Mouse (Mus musculus) heart, postnatal 4 days (tissue): ENCODE measurements around the gene Trim33. TPM values are rescaled to one million over a fixed set of nuclear protein-coding genes. Genes with fewer than 3 reads are reported as not detected.

ENCODE experiments used
- DNase-seq: peaks from one replicate; pipeline ENCODE4 v3.0.0; 2021
- total RNA-seq, 2 experiments: library from RNA; stranded (reverse); gene quantifications; 2 replicates each; pipeline ENCODE4 v1.2.3; 2021

Trim33 gene
- 10 to 100 TPM; 24.3 to 25.1 TPM for total RNA-seq

DNA sequence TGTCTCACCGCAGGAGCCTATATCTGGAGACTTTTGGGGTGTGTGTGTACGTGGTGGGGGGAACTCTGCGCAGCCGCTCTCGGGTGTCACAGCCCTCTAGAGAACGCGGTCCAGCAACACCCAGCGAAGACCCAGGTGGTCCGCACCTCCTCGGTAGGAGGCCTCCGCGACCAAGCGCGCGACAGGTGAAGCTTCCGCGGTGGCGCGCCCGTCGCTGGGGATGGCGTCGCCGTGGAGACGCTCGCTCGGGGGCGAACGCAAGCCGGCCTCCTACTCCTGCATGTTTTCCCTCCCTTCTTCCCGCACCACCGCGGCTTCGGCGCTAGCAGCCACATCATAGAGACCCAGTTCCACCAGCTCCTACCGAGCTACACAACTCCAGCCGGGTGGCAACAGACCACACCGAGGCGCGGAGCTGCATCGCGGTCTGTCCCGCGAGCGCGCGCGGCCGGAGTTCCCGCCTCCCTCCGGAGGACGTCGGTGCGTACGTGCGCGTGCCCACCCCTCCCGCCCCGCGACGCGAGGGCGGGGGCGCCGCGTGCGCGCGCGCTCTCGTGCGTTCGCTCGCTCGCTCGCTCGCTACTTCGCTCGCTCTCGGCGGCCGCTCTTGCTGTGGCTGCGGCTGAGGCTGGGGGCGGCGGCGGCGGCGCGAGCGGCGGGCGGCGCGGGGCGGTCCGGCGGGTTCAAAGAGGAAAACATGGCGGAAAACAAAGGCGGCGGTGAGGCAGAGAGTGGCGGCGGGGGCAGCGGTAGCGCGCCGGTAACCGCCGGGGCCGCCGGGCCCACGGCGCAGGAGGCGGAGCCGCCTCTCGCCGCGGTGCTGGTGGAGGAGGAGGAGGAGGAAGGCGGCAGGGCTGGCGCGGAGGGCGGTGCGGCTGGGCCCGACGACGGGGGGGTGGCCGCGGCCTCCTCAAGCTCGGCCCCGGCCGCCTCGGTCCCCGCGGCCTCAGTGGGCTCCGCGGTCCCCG is at the start of gene Trim33:
Gene Trim33, plus strand, starts transcription at position 112 of the 968 bp plus-strand sequence.
- DNase-seq, result peak; percentile 90

DNA sequence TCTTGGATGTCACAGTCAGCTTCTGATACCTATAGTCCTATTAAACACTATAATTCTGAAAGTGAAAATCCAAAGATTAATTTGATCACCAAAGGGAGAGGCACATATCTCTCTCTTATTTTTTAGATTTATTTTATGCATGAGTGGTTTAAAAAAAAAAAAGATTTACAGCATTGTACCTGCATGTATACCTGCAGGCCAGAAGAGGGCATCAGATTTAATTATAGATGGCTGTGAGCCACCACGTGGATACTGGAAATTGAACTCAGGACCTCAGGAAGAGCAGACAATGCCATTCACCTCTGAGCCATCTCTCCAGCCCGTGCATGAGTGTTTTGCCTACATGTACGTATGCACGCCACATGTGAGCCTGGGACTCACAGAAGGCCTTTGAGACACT is 46.7 kb upstream of the Trim33 start:
- DNase-seq, result no peak

DNA sequence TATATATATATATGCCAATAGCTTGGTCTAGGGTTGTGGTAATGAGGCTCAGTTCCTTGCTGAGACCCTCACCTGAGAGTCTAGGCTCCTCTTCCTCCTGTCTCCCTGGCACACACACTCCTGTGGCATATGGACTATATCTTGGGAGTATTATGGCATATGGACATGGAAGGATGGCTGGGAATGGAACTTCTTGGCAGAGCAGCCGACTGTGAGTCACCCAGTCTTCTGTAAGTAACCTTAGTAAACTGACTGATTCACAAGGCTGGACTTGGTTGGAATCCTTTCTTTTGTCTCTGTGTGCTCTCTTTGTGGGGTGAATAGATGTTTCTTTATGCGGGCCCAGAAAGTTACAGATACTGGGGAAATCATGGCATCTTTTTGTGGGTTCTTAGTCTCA is 37.6 kb upstream of the Trim33 start:
- DNase-seq, result no peak

DNA sequence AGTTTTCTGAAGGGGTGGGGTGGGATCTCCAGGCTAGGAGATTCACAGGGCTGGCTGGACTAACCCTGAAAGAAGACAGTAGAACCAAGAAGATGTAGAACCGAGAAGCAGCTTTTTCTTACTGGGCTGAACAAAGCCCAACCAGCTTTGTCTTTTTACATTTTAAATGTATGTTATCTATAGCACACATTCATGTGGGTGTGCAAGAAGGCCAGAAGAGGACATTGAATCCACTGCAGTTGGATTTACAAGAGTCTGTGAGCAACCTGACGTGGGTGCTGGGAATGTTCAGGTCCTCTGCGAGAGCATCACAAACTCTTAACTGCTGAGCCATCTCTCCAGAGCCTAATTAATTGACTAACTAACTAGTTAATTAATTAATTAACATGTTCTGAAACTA is 36.9 kb upstream of the Trim33 start:
- no peak for DNase-seq

DNA sequence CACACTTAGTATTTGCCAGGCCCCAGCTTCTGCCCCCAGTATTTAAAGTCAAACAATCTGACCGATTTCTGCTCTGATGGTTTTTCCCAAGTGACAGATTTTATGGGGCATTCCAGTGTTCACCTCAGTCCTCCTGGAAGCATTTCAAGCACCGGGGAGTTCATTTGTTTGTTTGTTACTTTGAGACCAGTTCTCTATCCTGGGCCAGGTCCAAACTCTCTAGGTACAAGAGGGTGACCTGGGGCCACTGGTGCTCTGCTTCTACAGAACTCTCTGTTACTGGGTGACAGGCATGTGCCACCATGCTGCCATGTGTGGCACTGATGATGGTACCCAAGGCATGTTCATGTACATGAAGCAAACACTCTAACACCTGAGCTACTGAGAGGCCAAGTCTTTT is 35.6 kb upstream of the Trim33 start:
- DNase-seq, result no peak

DNA sequence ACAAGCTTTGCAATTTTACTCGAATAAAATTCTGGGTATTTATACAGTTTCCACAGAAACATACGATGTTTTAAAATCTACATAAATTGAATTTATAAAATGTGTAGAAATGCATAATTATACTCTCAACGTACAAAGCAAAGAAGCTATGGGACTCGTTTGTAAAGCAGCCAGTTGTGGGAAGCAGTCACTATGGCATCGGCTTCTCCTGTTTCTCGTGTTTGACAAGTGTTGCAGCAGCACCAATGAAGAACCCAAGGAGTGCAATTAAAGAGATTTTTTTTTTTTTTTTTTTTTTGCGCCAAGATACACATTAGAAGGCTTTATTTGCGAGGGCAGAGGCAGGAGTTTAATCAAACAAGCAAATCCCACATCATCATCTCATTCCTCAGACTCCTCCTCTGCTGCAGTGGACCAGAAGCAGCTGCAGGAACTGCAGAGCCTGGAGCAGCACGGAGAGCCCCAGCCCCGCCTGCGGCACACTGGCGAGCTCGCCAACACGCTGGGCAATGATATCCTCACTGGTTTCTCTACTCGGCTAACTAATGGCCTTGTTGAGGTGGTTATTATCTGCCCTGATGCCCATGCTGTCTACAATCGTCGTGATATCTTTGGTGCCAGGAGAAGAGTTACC is 32.3 kb upstream of the Trim33 start:
- no peak for DNase-seq

DNA sequence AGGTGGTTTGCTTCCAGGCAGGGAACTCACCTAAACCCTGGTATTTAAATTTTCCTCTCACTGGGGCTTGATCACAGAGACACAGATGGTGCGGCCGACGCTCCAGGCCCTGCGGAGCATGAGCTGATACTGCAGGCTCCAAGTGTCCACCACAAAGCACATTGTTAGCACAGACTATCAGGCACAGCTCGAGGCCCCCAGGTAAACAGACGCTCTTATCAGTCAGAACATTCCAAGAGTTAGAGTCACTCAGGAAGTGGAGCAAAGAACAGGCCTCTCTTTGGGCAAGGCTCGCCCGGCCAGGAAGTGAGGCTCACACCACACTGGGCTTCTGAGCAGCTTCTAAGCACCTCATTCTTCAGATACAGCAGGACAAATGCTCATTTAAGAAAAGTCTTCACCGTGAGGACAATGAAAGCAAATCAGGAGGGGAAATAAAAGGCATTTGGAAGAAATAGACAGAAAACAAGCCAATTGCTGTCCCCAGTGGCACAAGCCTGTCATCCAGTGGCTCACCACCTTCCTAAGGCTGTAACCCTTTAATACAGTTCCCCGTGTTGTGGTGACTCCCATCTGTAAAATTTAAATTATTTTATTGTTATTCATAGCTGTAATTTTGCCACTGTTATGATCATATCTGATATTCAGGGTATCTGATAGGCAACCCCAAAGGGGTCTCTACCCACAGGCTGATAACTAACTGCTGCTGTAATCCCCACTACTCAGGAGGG is 22.8 kb upstream of the Trim33 start:
- no peak for DNase-seq

DNA sequence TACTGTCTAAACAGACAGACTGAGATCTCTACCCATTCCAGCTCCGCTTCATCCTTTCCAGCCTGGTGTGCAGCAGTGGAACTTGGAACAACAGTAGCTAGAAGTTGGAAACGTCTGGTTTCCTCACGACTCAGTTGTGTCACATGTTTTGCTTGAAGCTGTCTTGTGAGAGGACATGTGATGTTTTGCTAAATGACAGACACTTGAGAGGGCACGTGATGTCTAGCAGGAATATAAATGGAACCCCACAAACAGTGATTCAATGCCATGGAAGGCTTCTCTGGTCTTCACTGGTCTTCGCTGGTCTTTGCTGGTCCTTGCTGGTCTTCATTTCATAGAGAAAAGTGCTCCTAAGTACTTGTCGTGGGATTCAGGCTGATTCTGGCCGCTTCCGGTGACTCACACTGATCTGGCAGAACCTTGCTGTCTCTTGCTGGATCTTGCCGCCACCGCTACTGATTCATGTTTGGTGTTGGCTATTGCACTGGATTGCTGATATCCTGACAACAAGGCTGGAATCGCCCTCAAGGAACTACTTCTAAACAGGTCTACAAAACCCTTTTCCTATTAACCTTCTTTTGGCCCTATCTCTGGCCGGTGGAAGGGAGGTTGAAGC is 16.2 kb upstream of the Trim33 start:
- DNase-seq, result no peak

DNA sequence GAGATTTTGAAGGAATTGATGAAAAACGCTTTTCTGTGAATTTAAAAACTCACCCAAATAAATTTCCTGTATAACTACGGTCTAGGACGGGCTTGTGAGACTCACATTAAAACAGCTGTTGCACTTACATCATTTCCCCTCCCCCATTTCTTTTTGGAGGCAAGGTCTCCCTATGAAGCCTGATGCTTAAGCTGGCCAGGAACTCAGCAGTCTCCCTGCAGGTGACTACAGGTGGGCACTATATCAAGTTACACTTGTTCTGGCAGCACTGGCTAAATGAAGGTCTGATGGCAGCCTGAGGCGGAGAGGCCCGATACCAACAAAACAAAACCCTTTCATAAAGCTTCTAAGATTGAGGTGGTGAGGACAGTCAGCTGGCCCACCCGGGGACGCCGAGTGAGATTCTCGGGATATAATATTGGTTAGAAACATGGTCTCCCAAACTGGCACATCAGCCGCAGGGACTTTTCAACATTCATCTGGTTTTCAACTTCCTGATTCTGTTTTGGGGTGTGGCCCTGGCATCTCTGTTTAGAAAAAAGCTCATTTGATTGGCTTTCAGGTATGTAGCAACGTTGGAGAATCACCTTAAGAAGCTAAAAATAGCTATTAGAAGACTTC is 422 bp upstream of the Trim33 start:
- DNase-seq, result peak; percentile 9

DNA sequence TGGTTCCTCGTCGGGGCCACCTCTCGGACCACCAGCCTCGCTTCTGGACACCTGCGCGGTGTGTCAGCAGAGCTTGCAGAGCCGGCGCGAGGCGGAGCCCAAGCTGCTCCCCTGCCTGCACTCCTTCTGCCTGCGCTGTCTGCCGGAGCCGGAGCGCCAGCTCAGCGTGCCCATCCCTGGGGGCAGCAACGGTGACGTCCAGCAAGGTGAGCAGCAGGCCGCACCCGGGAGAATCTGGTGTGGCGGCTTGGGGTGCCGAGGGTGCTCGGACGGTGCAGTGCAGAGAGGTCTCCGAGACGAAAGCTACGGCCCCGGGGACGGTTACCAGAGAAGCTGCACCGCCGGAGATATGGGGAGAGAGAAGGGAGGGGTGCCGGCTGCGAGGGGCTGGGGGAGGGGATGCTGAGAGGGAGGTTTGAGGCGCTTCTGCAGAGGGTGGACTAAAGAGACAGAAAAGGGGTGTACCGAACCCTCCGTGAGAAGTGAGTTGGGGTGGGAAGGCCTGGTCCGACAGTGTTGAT is 1.2 kb downstream of the Trim33 start:
- peak; percentile 48 for DNase-seq

DNA sequence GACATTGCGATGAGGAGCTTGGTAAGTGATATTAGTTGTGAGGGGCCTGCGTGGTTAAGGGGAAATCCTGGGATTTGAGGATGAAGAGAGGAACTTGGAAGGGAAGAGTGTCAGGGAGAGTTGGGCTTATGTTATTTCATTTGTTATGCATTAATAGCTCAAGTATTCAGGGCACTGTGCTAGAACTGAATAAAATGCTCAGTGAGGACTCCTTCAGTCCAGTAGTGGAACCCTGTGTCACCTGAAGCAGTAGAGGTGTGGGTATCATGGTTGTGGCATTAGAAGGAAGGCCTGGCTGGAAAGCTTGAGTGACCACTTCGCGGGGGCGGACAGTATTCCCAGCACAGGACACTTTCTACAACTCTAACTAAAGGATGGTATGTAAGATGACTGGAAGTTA is 1.8 kb downstream of the Trim33 start:
- no peak for DNase-seq

DNA sequence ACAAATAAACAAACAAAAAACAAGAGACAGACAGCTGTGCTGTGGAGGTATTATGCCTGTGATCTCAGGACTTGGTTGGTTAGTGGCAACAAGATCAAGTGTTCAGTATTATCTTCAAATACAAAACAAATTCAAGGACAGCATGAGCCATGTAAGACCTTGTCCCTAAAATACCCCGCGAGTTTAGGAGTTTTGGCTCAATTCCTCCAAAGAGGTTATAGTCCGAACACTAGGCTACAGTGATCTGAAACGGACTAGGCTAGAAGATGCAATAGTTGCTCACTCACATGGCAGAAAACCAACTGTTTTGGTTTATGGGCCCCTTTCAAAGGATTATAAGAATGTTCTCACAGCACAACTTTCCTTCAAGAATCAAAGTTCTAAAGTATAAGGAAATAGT is 9.7 kb downstream of the Trim33 start:
- no peak for DNase-seq

DNA sequence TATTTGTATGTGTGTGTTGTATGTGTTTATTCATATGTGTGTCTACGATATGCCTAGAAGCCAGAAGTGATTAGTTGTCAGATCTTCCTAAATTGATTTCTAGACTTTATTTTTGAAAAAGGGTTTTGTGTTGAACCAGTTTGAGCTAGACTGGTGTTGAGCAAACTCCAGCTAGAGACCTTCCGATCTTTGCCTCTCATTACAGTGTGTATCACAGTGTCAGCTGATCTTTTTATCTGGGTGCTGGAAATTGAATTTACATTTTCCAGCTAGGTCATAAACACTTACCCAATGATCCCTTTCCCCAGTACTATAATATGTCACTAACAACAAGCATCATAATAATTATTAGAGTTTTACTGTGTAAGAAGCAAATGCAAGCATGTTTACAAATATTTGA is 12.0 kb downstream of the Trim33 start:
- DNase-seq, result no peak

DNA sequence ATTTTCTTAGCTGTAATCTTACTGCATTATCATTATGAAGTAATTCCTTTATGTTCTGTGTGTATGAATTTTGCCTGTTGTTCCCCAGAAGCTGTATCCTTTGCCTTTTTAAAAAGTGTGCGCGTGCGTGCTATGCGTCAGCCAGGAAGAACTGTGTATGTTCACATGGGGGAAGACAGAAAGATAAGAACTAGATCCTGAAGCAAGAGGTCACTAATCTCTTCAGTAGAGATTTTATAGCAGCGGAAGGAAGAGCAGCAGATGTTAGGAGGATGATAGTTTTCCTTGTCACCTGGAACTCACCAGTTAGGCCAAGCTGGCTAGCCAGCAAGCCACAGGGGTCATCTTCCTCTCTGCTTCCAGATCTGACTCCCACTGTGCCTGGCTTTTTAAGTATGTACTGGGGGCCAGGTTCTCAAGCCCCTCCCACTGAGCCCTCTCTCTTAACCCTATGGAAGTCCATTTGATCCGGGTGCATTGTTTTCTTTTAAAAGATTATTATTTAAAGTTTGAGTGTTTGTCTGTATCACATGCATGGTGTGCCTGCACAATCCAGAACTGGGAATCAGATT is 26.4 kb downstream of the Trim33 start:
- DNase-seq, result no peak

DNA sequence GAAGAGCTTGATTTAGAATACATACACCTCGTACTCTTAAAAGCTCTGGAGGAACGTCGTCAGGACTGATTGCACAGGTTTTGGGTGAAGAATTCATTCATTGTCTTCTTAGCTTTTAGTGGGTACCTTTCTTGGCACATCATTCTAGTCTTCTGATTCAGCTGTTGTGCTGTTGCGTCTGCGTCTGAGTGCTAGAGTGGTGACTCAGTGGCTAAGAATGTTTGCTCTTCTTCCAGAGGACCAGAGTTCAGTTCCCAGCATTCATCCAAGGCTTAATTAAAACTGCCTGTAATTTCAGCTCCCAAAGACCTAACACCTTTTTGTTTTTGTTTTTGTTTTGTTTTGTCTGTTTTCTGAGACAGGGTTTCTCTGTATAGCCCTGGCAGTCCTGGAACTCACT is 30.2 kb downstream of the Trim33 start:
- no peak for DNase-seq

DNA sequence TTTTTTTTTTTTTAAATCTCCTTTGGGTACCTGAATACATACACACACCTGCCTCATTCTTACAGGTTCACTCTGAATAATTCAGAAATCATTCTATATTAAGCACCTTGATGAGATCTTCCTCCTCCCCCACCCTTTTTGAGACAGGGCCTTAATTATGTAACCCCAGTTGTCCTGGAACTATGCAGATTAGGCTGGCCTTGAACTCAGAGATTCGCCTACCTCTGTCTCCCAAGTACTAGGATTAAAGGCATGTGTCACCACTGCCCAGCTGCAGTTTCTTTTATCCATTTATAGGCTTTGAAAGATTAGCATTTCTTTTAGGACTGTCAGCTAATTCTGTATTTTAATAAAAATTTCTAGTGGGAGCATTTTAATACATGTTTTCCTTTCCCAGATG is 30.7 kb downstream of the Trim33 start:
- no peak for DNase-seq

DNA sequence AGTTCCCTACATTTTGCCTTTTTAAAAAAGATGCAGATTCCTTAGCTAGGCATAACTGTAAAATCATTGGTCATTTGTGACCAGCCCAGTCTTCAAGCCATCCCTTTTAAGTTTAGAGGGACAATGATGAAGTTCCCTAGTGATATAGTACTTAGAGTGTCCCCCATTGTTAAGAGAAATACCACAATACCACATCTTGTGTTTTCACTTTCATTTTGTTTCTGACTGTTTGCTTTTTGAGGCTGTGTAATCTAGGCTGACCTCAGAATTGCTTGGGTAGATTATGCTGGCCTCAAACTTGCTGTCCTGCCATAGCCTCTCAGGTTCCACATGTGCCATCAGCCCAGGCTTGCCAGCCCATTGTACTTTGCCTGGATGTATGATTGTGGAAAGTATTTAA is 35.2 kb downstream of the Trim33 start:
- no peak for DNase-seq

DNA sequence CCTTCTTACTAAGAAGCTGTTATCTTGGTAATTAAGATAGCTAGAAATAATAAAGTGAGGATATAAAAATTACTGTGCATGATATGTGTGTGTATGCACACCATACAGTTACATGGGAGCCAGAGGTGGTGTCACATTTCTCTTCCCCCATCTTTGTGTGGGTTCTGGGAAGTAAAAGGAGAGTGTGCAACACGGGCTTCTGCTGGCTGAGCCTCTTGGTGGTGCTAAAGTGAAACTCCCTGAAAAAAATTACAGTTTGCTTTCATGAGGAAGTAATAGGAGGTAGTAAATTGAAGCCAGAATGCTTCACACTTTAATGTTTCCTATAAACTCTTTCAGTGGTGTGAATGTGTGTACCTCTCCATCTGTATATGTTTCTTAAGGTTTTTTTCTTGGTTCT is 56.3 kb downstream of the Trim33 start:
- DNase-seq, result no peak

DNA sequence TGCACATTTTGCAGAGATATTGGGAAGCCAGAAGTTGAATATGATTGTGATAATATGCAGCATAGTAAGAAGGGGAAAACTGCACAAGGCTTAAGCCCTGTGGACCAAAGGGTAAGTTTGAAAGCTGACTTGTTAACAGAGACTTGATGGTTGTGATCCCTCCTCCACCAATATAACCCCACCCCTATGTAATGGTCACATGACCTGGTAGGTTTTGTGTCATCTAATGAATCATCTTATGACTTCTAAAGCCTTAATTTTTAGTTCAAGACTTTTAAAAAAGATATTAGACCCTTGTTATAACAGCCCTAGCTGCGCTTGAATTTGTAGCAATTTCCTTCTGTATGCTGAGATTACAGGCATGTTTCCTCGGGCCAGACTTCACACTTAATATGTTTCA is 67.6 kb downstream of the Trim33 start:
- DNase-seq, result no peak

DNA sequence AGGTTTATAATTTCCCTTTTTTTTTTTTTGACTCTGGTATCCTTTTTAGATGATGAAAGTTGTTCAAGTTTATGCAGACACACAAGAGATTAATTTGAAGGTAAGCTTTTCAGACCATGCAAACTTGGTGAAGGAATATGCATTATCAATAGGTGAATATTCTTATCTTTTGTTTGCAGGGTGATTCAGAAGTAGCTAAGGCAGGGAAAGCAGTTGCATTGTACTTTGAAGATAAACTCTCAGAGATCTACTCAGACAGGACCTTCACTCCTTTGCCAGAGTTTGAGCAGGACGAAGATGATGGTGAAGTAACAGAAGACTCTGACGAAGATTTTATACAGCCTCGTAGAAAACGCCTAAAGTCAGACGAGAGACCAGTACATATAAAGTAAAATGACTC is 74.4 kb downstream of the Trim33 start:
- DNase-seq, result no peak

DNA sequence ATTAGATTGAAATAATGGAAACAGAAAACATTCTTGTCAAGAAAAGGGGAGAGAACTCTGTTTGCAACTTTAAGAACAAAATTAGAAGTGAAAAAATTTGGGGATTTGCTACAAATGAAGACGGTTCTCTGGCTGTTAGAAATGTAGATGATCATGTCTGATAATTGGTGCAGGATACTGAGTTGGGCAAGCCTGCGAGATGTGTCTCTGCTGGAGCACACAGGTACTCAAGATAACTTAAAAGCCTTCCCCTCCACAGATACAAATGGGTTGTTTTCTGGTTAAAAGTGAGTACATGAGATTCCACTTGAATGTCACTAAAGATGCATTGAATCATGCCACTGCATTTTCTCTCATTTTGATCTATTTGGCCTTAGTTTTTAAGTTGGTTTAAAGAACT is 74.9 kb downstream of the Trim33 start:
- no peak for DNase-seq

DNA sequence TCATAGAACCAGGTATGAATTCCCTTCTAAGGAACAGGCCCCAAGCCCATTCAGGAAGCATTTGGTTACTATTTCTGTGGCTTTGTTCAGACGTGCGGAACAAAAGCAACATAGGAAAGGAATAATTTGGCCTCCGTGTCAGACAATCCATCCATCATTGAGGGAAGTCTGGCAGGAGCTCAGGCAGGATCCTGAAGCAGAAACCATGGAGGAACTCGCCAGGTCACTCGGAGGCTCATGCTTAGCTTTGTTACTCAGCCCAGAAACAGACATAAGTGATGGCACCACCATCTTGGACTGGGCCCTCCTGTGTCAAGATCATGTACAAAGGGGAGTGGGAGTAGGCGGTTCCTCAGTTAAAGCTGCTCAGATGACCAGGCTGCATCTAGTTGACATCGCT is 82.1 kb downstream of the Trim33 start:
- no peak for DNase-seq
